Mouse (Mus musculus) testis, adult 2 months (tissue): ENCODE measurements around the gene Gm17720. TPM values are rescaled to one million over a fixed set of nuclear protein-coding genes. Genes with fewer than 3 reads are reported as not detected.

Source experiments
- H3K27ac ChIP-seq: fragments of 200-500 bp; 2 replicates; pipeline ENCODE4 v1.5.1; 2012; ENCODE audit warnings: low read depth, low read length; ENCODE audit not compliant: control insufficient read depth, insufficient read depth
- H3K27me3 ChIP-seq: fragments of 200-500 bp; 2 replicates; pipeline ENCODE4 v1.6.1; 2012; ENCODE audit warnings: mild to moderate bottlenecking, low read length, moderate library complexity; ENCODE audit not compliant: control insufficient read depth, insufficient read depth
- H3K36me3 ChIP-seq: fragments of 200-500 bp; 2 replicates; pipeline ENCODE4 v1.6.1; 2012; ENCODE audit warnings: mild to moderate bottlenecking, low read length; ENCODE audit not compliant: control insufficient read depth, insufficient read depth
- H3K4me1 ChIP-seq: fragments of 200-500 bp; 2 replicates; pipeline ENCODE4 v1.6.1; 2012; ENCODE audit warnings: low read length; ENCODE audit not compliant: control insufficient read depth, insufficient read depth
- H3K4me3 ChIP-seq: fragments of 200-500 bp; 2 replicates; pipeline ENCODE4 v1.5.1; 2012; ENCODE audit warnings: low read depth, mild to moderate bottlenecking, low read length, moderate library complexity, mixed read lengths; ENCODE audit not compliant: control insufficient read depth
- CTCF ChIP-seq: fragments of 200-500 bp; IDR thresholded peaks from 2 replicates; pipeline ENCODE4 v1.5.1; 2012; ENCODE audit warnings: low read depth, mild to moderate bottlenecking, inconsistent platforms, low read length, moderate library complexity; ENCODE audit not compliant: control insufficient read depth, insufficient read depth, insufficient replicate concordance
- POLR2A ChIP-seq: fragments of 200-500 bp; IDR thresholded peaks from 2 replicates; pipeline ENCODE4 v1.6.1; 2012; ENCODE audit warnings: low read depth, mild to moderate bottlenecking, inconsistent platforms, low read length, moderate library complexity; ENCODE audit not compliant: control insufficient read depth
- polyA plus RNA-seq: library from polyadenylated mRNA; depleted of rRNA; stranded (reverse); fragments of >200 nt; gene quantifications from 2 replicates; pipeline ENCODE4 v1.2.3, GENCODE M21; 2012; rRNA removed

The Gm17720 gene
- polyA plus RNA-seq = not detected in 2 replicates

DNA sequence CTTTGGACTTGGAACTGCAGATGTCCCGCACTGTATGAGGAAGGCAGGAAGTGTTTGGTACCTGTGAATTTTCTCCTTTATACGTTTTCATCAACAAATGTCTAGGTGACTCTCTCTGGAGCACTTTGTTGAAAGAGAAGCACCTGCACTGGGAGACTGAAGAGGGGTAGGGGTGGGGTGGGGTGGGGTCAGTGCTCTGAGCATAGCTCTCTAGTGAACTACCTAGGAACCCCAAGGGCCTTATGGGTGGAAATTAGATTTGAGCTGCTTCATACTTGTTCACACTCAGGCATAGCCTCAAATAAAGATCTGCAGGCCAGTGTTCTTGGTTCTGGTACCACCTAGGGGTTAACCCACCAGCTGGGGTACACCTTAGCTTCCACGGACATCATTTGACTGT lies at the start of gene Gm17720:
Gene Gm17720 (minus strand): TSS at position 101 of the 400 bp plus-strand sequence.
- H3K27ac ChIP-seq = no peak within 1 kb of the TSS
- peaks cover 9% of the 10 kb centered on the region for H3K4me1 ChIP-seq
- no peaks in the 10 kb centered on the region for H3K27me3 ChIP-seq
- TF ChIP-seq POLR2A (no peak), CTCF (no peak)
- peak within 1 kb of the TSS; percentile 69 for H3K4me3 ChIP-seq
- H3K36me3 ChIP-seq = no peaks in the 10 kb centered on the region

GRCm38 (mm10) chr8:110145538-110145937 lies 43.0 kb upstream of the Gm17720 start:
- H3K4me3 ChIP-seq = no peak overlapping the region
- peak; percentile 87 for TF ChIP-seq CTCF
- TF ChIP-seq POLR2A = no peak

DNA sequence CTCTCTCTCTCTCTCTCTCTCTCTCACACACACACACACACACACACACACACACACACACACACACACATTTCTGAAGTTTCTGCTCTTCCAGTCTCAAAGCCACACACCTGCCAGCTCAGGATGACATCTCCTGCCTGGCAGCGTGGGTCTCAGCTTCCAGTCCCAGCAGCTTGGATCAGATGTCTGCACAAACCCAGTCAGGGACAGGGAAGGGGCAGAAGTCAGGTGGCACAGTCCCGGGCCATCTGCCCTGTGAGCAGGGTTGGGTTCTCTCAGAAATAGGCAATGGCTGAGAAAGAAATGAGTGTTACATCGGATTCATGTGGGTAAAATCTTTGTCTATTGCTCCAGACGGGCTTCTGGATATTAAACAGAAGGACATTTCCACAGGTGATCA lies 38.2 kb upstream of the Gm17720 start:
- Histone ChIP-seq H3K4me1 (peaks cover 8% of the 10 kb centered on the region), H3K27me3 (no peaks in the 10 kb centered on the region), H3K27ac (no peak overlapping the region), H3K4me3 (no peak overlapping the region), H3K36me3 (no peaks in the 10 kb centered on the region)
- TF ChIP-seq POLR2A (no peak), CTCF (no peak)

More at GRCm38 (mm10) chr8:110145538-110145937, 43.0 kb upstream of the Gm17720 start:
- no peaks in the 10 kb centered on the region for H3K36me3 ChIP-seq
- no peaks in the 10 kb centered on the region for H3K27me3 ChIP-seq
- H3K4me1 ChIP-seq = peaks cover 8% of the 10 kb centered on the region
- no peak overlapping the region for H3K27ac ChIP-seq

GRCm38 (mm10) chr8:110140156-110140555 lies 37.6 kb upstream of the Gm17720 start:
- H3K27ac ChIP-seq = no peak overlapping the region
- H3K4me1 ChIP-seq = peaks cover 8% of the 10 kb centered on the region
- no peaks in the 10 kb centered on the region for H3K36me3 ChIP-seq
- no peaks in the 10 kb centered on the region for H3K27me3 ChIP-seq
- TF ChIP-seq POLR2A (no peak), CTCF (no peak)
- no peak overlapping the region for H3K4me3 ChIP-seq

GRCm38 (mm10) chr8:110135515-110135914 lies 33.0 kb upstream of the Gm17720 start:
- TF ChIP-seq CTCF = no peak
- Histone ChIP-seq H3K36me3 (no peaks in the 10 kb centered on the region), H3K27me3 (no peaks in the 10 kb centered on the region), H3K4me1 (no peaks in the 10 kb centered on the region), H3K27ac (no peak overlapping the region), H3K4me3 (no peak overlapping the region)

DNA sequence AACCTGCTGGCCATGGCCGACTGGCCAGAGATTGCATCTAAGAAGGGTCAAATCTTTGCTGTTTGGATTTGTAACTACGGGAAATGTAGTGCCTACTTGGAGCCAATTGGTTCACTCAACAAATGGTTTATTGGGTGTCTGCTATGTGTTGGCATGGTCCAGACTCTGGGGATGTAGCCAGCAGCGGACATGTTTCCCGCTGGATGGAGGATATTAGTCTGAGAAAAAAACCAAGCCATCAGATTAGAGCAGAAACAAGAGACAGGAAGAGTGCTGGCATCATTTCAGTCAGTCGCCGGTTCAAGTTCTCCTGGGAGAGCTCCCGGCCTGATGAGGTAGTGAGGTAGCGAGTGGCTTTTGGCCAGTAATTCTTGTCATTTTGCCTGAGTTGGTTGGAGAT lies 31.7 kb upstream of the Gm17720 start:
- H3K36me3 ChIP-seq = no peaks in the 10 kb centered on the region
- H3K27me3 ChIP-seq = no peaks in the 10 kb centered on the region
- H3K4me3 ChIP-seq = no peak overlapping the region
- H3K27ac ChIP-seq = no peak overlapping the region
- TF ChIP-seq CTCF = no peak
- TF ChIP-seq POLR2A = no peak
- no peaks in the 10 kb centered on the region for H3K4me1 ChIP-seq

DNA sequence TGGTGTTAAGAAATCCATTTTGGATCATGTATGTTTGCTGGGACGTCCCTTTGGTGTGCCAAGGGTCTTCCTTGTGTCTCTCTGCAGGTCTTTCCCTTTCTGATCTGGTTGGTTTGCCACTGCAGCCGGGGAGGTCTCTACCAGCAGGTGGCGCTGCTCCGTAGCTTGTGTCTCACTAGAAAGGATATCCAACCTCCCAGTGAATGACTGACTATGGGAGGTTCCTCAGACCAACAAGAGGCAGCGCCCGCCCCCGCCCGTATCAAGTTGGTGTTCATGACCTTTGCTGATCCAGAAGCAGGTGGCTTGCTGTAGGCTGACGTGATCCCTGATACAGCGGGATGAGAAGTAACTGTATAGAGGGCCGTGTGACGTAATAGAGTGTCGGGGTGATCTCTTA lies 28.0 kb upstream of the Gm17720 start:
- Histone ChIP-seq H3K4me1 (peaks cover 6% of the 10 kb centered on the region; the same call in 1 of the 2 replicates), H3K27ac (peak overlapping the region; percentile 5; the same call in 1 of the 2 replicates), H3K27me3 (no peaks in the 10 kb centered on the region), H3K36me3 (no peaks in the 10 kb centered on the region), H3K4me3 (peak overlapping the region; percentile 39)
- TF ChIP-seq POLR2A (no peak), CTCF (peak; percentile 87; the same call in 1 of the 2 replicates)

GRCm38 (mm10) chr8:110119715-110120114 lies 17.2 kb upstream of the Gm17720 start:
- no peak overlapping the region for H3K27ac ChIP-seq
- no peak for TF ChIP-seq POLR2A
- TF ChIP-seq CTCF = no peak; the same call in 1 of the 2 replicates
- H3K4me1 ChIP-seq = peaks cover 16% of the 10 kb centered on the region
- H3K36me3 ChIP-seq = peaks cover 6% of the 10 kb centered on the region
- H3K4me3 ChIP-seq = peak overlapping the region; percentile 93
- H3K27me3 ChIP-seq = no peaks in the 10 kb centered on the region
